Mouse (Mus musculus): ENCODE results near the gene Naxd. TPM values are rescaled to one million over a fixed set of nuclear protein-coding genes. Genes with fewer than 3 reads are reported as not detected.

Naxd gene
- polyA plus RNA-seq, 1 experiment from 2014 or later = 52.1 TPM

- Histone ChIP-seq H3K9me3 (replicated peaks) (no peaks in the 10 kb centered on the region), H3K27ac (no peak overlapping the region), H3K36me3 (no peaks in the 10 kb centered on the region), H3K4me3 (no peak overlapping the region), H3K4me2 (no peak overlapping the region), H3K4me1 (peaks cover 30% of the 10 kb centered on the region), H3K9ac (no peak overlapping the region), H3K27me3 (replicated peaks) (peaks cover 98% of the 10 kb centered on the region)
- 14% methylated on average over 10 of the region's 10 CpGs for WGBS (ENCODE audit: insufficient replicate concordance)
- ATAC-seq = no peak
These were observed 21.9 kb upstream of the Naxd start for GRCm38 (mm10) chr8:11475397-11475796.

GRCm38 (mm10) chr8:11475876-11476275 lies 21.4 kb upstream of the Naxd start:
- H3K4me1 ChIP-seq = peaks cover 30% of the 10 kb centered on the region
- H3K36me3 ChIP-seq = no peaks in the 10 kb centered on the region
- WGBS (ENCODE audit: insufficient replicate concordance) = 5% methylated on average over 2 of the region's 2 CpGs
- peaks cover 98% of the 10 kb centered on the region for H3K27me3 ChIP-seq (replicated peaks)
- H3K9me3 ChIP-seq (replicated peaks) = no peaks in the 10 kb centered on the region
- ATAC-seq = no peak
- no peak overlapping the region for H3K4me3 ChIP-seq
- no peak overlapping the region for H3K9ac ChIP-seq
- H3K27ac ChIP-seq = no peak overlapping the region
- peak overlapping the region; percentile 76; the same call in 1 of the 2 replicates for H3K4me2 ChIP-seq

GRCm38 (mm10) chr8:11476338-11477177 lies 20.7 kb upstream of the Naxd start:
- H3K36me3 ChIP-seq = no peaks in the 10 kb centered on the region
- H3K27me3 ChIP-seq (replicated peaks) = peaks cover 99% of the 10 kb centered on the region
- ATAC-seq = no peak
- H3K4me2 ChIP-seq = peak overlapping the region; percentile 76
- H3K9me3 ChIP-seq (replicated peaks) = no peaks in the 10 kb centered on the region
- H3K9ac ChIP-seq = no peak overlapping the region
- H3K4me3 ChIP-seq = peak overlapping the region; percentile 54
- peaks cover 30% of the 10 kb centered on the region for H3K4me1 ChIP-seq
- no peak overlapping the region for H3K27ac ChIP-seq
- 9% methylated on average over 24 of the region's 24 CpGs for WGBS (ENCODE audit: insufficient replicate concordance)

GRCm38 (mm10) chr8:11477178-11477553 lies 20.1 kb upstream of the Naxd start:
- Histone ChIP-seq H3K9ac (no peak overlapping the region), H3K27me3 (replicated peaks) (peaks cover 99% of the 10 kb centered on the region), H3K4me3 (peak overlapping the region; percentile 54), H3K4me2 (peak overlapping the region; percentile 76), H3K27ac (no peak overlapping the region), H3K9me3 (replicated peaks) (no peaks in the 10 kb centered on the region), H3K4me1 (peaks cover 30% of the 10 kb centered on the region), H3K36me3 (no peaks in the 10 kb centered on the region)
- no peak for ATAC-seq
- 5% methylated on average over 9 of the region's 9 CpGs for WGBS (ENCODE audit: insufficient replicate concordance)

- H3K27ac ChIP-seq = no peak within 1 kb of the TSS
- H3K4me1 ChIP-seq = peaks cover 30% of the 10 kb centered on the region
- no peaks in the 10 kb centered on the region for H3K36me3 ChIP-seq
- peak within 1 kb of the TSS; percentile 76 for H3K4me2 ChIP-seq
- peaks cover 99% of the 10 kb centered on the region for H3K27me3 ChIP-seq (replicated peaks)
- no peaks in the 10 kb centered on the region for H3K9me3 ChIP-seq (replicated peaks)
- peak within 1 kb of the TSS; percentile 54 for H3K4me3 ChIP-seq
- under 1% methylated on average over 69 of the region's 69 CpGs for WGBS (ENCODE audit: insufficient replicate concordance)
- ATAC-seq = peak; percentile 56
- peak within 1 kb of the TSS; percentile 44 for H3K9ac ChIP-seq
These were observed 19.2 kb upstream of the Naxd start, which contains the start of gene Rab20 for GRCm38 (mm10) chr8:11477811-11478761. Rab20 (minus strand) TSS chr8:11478710.

GRCm38 (mm10) chr8:11478807-11479527 lies 18.3 kb upstream of the Naxd start:
- Histone ChIP-seq H3K9ac (no peak overlapping the region), H3K4me2 (peak overlapping the region; percentile 76), H3K4me1 (peaks cover 26% of the 10 kb centered on the region), H3K27me3 (replicated peaks) (peaks cover 99% of the 10 kb centered on the region), H3K4me3 (peak overlapping the region; percentile 54), H3K27ac (no peak overlapping the region), H3K9me3 (replicated peaks) (no peaks in the 10 kb centered on the region), H3K36me3 (no peaks in the 10 kb centered on the region)
- 0 out of 2 replicates have a peak, but pooled peaks have one; percentile 40 for ATAC-seq
- 7% methylated on average over 23 of the region's 23 CpGs for WGBS (ENCODE audit: insufficient replicate concordance)

- H3K4me2 ChIP-seq = no peak overlapping the region
- WGBS (ENCODE audit: insufficient replicate concordance) = 12% methylated on average over 14 of the region's 14 CpGs
These were observed 17.7 kb upstream of the Naxd start for GRCm38 (mm10) chr8:11479591-11479990.

GRCm38 (mm10) chr8:11481876-11482275 lies 15.4 kb upstream of the Naxd start:
- WGBS (ENCODE audit: insufficient replicate concordance) = 48% methylated on average over 3 of the region's 3 CpGs
- H3K9me3 ChIP-seq (replicated peaks) = no peaks in the 10 kb centered on the region
- H3K36me3 ChIP-seq = no peaks in the 10 kb centered on the region
- ATAC-seq = no peak
- no peak overlapping the region for H3K9ac ChIP-seq
- peaks cover 14% of the 10 kb centered on the region; the same call in 1 of the 2 replicates for H3K4me1 ChIP-seq
- peaks cover 94% of the 10 kb centered on the region for H3K27me3 ChIP-seq (replicated peaks)
- H3K4me3 ChIP-seq = no peak overlapping the region
- no peak overlapping the region for H3K4me2 ChIP-seq
- H3K27ac ChIP-seq = no peak overlapping the region

More at GRCm38 (mm10) chr8:11479591-11479990, 17.7 kb upstream of the Naxd start:
- Histone ChIP-seq H3K4me3 (no peak overlapping the region), H3K27ac (no peak overlapping the region), H3K9ac (no peak overlapping the region), H3K36me3 (no peaks in the 10 kb centered on the region), H3K4me1 (peaks cover 23% of the 10 kb centered on the region), H3K9me3 (replicated peaks) (no peaks in the 10 kb centered on the region), H3K27me3 (replicated peaks) (peaks cover 98% of the 10 kb centered on the region)
- no peak for ATAC-seq

- no peaks in the 10 kb centered on the region for H3K9me3 ChIP-seq (replicated peaks)
- H3K27me3 ChIP-seq (replicated peaks) = peaks cover 92% of the 10 kb centered on the region
- peaks cover 10% of the 10 kb centered on the region; the same call in 1 of the 2 replicates for H3K4me1 ChIP-seq
- H3K36me3 ChIP-seq = no peaks in the 10 kb centered on the region
- 54% methylated on average over 3 of the region's 3 CpGs for WGBS (ENCODE audit: insufficient replicate concordance)
- no peak overlapping the region for H3K4me3 ChIP-seq
- no peak overlapping the region for H3K27ac ChIP-seq
- H3K4me2 ChIP-seq = no peak overlapping the region
- ATAC-seq = no peak
- H3K9ac ChIP-seq = no peak overlapping the region
These were observed 14.8 kb upstream of the Naxd start for GRCm38 (mm10) chr8:11482537-11482936.

- H3K27ac ChIP-seq = no peak overlapping the region
- no peak overlapping the region for H3K9ac ChIP-seq
- ATAC-seq = 0 out of 2 replicates have a peak, but pooled peaks have one; percentile 35
- no peaks in the 10 kb centered on the region for H3K36me3 ChIP-seq
- H3K9me3 ChIP-seq (replicated peaks) = no peaks in the 10 kb centered on the region
- H3K4me3 ChIP-seq = no peak overlapping the region
- 11% methylated on average over 7 of the region's 7 CpGs for WGBS (ENCODE audit: insufficient replicate concordance)
- H3K27me3 ChIP-seq (replicated peaks) = peaks cover 81% of the 10 kb centered on the region
- no peaks in the 10 kb centered on the region for H3K4me1 ChIP-seq
- H3K4me2 ChIP-seq = no peak overlapping the region
These were observed 11.2 kb upstream of the Naxd start for GRCm38 (mm10) chr8:11486142-11486541.

GRCm38 (mm10) chr8:11487229-11487628 lies 10.1 kb upstream of the Naxd start:
- no peak for ATAC-seq
- WGBS (ENCODE audit: insufficient replicate concordance) = 52% methylated on average over 4 of the region's 4 CpGs

More at GRCm38 (mm10) chr8:11487229-11487628, 10.1 kb upstream of the Naxd start:
- Histone ChIP-seq H3K4me3 (no peak overlapping the region), H3K9me3 (replicated peaks) (no peaks in the 10 kb centered on the region), H3K4me2 (no peak overlapping the region), H3K4me1 (no peaks in the 10 kb centered on the region), H3K27me3 (replicated peaks) (peaks cover 79% of the 10 kb centered on the region), H3K9ac (no peak overlapping the region), H3K36me3 (no peaks in the 10 kb centered on the region), H3K27ac (no peak overlapping the region)

All from liver, embryonic 12.5 days (tissue).